Mouse (Mus musculus): Measurements from ENCODE around the gene Wwox. TPM values are rescaled to one million over a fixed set of nuclear protein-coding genes. Genes with fewer than 3 reads are reported as not detected.

Wwox gene
- polyA plus RNA-seq, 1 experiment from 2014 or later: 12.9 TPM

DNA sequence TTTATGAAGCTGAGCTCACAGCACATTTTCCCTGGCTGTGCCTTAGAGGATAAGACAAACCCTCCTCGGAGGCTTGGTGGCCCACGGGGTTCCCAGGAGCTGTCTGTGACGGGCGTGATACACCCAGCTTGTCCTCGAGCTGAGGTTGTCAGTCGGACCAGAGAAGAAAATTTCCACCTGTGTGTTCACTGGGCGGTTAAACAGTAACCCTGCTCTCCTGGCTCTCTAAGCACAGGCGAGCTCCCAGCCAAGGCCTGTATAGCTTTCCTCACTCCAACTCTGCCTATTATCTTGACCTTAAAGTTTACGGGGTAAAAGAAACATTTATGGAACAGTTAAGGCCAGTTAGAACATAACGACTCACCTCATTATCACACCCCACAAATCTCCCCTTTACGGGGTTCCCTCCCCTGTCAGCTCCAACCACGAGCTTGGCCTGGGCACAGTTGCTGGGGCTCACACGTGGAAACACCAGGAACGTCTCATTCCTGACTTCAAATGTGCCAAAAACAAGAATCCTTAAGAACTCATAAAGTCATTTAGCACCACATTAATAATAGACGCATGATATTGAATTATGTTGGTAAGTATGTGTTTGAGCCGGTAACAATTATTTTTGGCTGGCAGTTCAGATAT is 129.2 kb downstream of the Wwox start:
- Histone ChIP-seq H3K27me3 (ENCODE audit: control insufficient read depth, insufficient read depth, low read length) (no peaks in the 10 kb centered on the region), H3K27ac (ENCODE audit: low read length) (no peak overlapping the region), H3K9me3 (replicated peaks; ENCODE audit: control insufficient read depth, low read length) (0 out of 2 replicates have a peak, but pooled peaks cover 5% of the 10 kb centered on the region), H3K4me2 (ENCODE audit: low read depth, low read length) (no peak overlapping the region), H3K4me3 (replicated peaks; ENCODE audit: low read length) (no peak overlapping the region), H3K9ac (ENCODE audit: low read length) (no peak overlapping the region), H3K4me1 (ENCODE audit: control insufficient read depth, insufficient read depth, low read length) (peaks cover 11% of the 10 kb centered on the region), H3K36me3 (ENCODE audit: control insufficient read depth, insufficient read depth, low read length) (no peaks in the 10 kb centered on the region)
- WGBS: 57% methylated on average over 16 of the region's 16 CpGs
- peak; percentile 50; the same call in 1 of the 2 replicates for ATAC-seq (ENCODE audit: insufficient read depth, low FRiP score)

DNA sequence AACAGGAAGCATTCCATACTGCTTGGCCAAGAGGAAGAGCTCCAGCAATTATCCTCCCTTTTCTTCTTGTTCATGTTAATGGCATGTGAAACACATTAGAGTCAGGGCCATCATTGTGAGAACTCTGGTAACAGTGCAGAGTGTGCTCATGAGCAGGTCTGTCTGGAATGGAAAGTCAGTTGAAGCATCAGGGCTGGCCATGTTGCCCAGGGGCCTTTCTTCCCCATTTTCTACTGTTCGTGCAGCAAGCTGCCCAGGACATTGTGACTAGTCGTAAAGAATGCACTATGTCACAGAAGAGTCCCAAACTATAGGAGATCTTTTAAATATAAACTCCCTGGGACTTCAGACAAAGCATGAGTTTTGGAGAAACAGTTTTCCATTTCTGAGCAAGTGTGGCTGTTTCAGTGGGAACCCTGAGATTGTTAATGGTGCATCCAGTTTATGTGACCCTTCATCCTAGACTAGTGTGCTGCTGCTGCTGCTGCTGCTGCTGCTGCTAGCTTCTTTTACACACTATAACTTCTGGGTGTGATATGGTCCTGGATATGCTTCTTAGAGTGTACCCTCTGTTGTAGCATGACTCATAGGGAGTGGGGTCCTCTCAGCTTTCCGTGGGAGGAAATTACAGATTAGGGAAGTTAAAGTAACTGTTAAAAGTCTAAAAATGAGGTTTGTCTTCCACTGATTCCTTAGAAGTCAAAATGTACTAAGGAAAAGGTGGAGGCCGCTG is 133.7 kb downstream of the Wwox start:
- Histone ChIP-seq H3K36me3 (ENCODE audit: control insufficient read depth, insufficient read depth, low read length) (no peaks in the 10 kb centered on the region), H3K27me3 (ENCODE audit: control insufficient read depth, insufficient read depth, low read length) (no peaks in the 10 kb centered on the region), H3K4me3 (replicated peaks; ENCODE audit: low read length) (no peak overlapping the region), H3K9ac (ENCODE audit: low read length) (no peak overlapping the region), H3K9me3 (replicated peaks; ENCODE audit: control insufficient read depth, low read length) (no peaks in the 10 kb centered on the region), H3K27ac (ENCODE audit: low read length) (no peak overlapping the region), H3K4me1 (ENCODE audit: control insufficient read depth, insufficient read depth, low read length) (peaks cover 4% of the 10 kb centered on the region; the same call in 1 of the 2 replicates), H3K4me2 (ENCODE audit: low read depth, low read length) (no peak overlapping the region)
- 71% methylated on average over 4 of the region's 4 CpGs for WGBS
- no peak for ATAC-seq (ENCODE audit: insufficient read depth, low FRiP score)

DNA sequence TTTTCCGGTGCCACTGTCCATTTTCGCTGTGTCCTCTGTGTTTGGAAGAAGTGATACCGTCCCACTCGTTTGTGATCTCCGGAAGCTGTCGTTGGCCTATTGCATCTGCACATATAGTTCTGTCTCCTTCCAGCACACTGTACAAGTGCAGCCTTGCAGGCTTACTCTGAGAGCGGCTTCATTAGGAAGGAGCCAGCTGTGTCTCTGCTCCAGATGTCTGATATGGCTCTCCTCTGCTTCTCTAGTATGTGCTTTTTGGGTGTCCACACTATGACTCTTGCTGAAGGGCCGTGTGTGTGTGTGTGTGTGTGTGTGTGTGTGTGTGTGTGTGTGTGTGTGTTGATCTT is 134.3 kb downstream of the Wwox start:
- Histone ChIP-seq H3K36me3 (ENCODE audit: control insufficient read depth, insufficient read depth, low read length) (no peaks in the 10 kb centered on the region), H3K4me3 (replicated peaks; ENCODE audit: low read length) (no peak overlapping the region), H3K9ac (ENCODE audit: low read length) (no peak overlapping the region), H3K27ac (ENCODE audit: low read length) (no peak overlapping the region), H3K4me1 (ENCODE audit: control insufficient read depth, insufficient read depth, low read length) (peaks cover 4% of the 10 kb centered on the region; the same call in 1 of the 2 replicates), H3K27me3 (ENCODE audit: control insufficient read depth, insufficient read depth, low read length) (no peaks in the 10 kb centered on the region), H3K4me2 (ENCODE audit: low read depth, low read length) (no peak overlapping the region), H3K9me3 (replicated peaks; ENCODE audit: control insufficient read depth, low read length) (no peaks in the 10 kb centered on the region)
- WGBS: 85% methylated on average over 8 of the region's 8 CpGs
- ATAC-seq (ENCODE audit: insufficient read depth, low FRiP score): no peak

DNA sequence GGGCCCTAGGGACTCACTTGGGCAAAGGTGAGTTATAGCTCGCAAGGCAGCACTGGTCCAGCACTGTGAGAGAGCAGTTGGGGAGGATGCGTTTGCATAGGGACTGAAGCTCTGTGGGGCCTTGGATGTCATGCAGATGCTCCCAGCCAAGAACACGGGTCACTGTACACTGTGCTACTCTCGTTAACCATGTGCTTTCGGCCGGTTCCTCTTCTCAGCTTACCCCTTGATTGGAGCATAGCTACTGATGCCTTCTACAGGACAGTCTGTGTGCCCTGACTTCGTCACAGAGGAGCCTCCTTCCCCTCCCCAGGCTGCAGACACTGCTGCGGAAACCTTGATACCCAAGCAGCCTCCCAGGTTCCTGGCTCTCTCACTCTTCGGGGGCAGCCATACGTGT is 139.8 kb downstream of the Wwox start:
- no peaks in the 10 kb centered on the region for H3K36me3 ChIP-seq (ENCODE audit: control insufficient read depth, insufficient read depth, low read length)
- H3K27me3 ChIP-seq (ENCODE audit: control insufficient read depth, insufficient read depth, low read length): no peaks in the 10 kb centered on the region
- no peaks in the 10 kb centered on the region for H3K4me1 ChIP-seq (ENCODE audit: control insufficient read depth, insufficient read depth, low read length)
- no peak overlapping the region for H3K4me3 ChIP-seq (replicated peaks; ENCODE audit: low read length)
- no peaks in the 10 kb centered on the region for H3K9me3 ChIP-seq (replicated peaks; ENCODE audit: control insufficient read depth, low read length)
- ATAC-seq (ENCODE audit: insufficient read depth, low FRiP score): no peak
- no peak overlapping the region for H3K4me2 ChIP-seq (ENCODE audit: low read depth, low read length)
- no peak overlapping the region for H3K27ac ChIP-seq (ENCODE audit: low read length)
- no peak overlapping the region for H3K9ac ChIP-seq (ENCODE audit: low read length)
- 87% methylated on average over 10 of the region's 10 CpGs for WGBS

DNA sequence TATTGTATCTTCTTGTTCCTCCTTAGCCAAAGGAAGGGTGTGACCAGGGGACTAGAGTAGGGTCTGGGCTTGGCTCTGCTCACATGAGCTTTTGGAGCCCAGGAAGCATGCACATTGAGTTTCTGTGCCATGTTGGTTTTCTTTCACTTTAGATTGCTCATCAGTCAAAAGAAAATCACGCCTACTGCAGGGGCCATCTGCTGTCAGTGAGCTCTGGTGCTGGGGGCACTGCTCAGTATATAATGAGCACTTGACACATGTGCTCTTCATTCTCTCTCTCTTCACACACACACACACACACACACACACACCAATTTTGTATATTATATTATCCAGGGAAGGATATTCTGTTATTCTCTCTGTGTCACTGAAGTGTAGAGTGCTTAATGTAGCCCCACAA is 141.2 kb downstream of the Wwox start:
- Histone ChIP-seq H3K9ac (ENCODE audit: low read length) (no peak overlapping the region), H3K4me2 (ENCODE audit: low read depth, low read length) (no peak overlapping the region), H3K4me1 (ENCODE audit: control insufficient read depth, insufficient read depth, low read length) (no peaks in the 10 kb centered on the region), H3K9me3 (replicated peaks; ENCODE audit: control insufficient read depth, low read length) (no peaks in the 10 kb centered on the region), H3K27ac (ENCODE audit: low read length) (no peak overlapping the region), H3K27me3 (ENCODE audit: control insufficient read depth, insufficient read depth, low read length) (no peaks in the 10 kb centered on the region), H3K36me3 (ENCODE audit: control insufficient read depth, insufficient read depth, low read length) (no peaks in the 10 kb centered on the region), H3K4me3 (replicated peaks; ENCODE audit: low read length) (no peak overlapping the region)
- no peak for ATAC-seq (ENCODE audit: insufficient read depth, low FRiP score)
- WGBS: 83% methylated on average over 1 of the region's 1 CpGs

DNA sequence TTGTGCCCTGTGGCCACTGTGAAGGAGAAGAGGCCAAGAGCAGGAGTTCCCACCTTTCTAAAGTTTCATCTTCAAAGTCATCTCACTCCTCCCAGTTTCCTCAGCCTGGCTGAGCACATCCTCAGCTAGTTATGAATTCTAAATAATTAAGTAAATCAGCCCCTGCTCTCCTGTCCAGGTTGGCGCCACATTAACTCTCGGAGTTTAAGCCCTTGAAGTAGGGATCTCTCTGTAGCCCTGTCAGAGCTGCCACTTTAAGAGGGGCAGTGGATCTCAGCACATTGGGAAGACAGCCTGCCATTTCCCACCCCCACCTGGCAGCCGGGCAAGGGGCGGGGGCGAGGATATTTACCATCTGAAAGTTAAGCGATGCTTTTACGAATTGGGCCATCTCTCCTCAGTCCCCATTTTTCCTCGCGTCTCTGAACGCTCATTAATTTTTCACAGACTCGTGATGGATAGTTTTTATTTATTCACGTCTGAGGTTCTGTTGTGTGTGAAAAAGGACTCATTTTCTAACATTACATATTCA is 150.9 kb downstream of the Wwox start:
- no peak overlapping the region for H3K9ac ChIP-seq (ENCODE audit: low read length)
- no peak overlapping the region for H3K4me2 ChIP-seq (ENCODE audit: low read depth, low read length)
- H3K27ac ChIP-seq (ENCODE audit: low read length): no peak overlapping the region
- H3K4me1 ChIP-seq (ENCODE audit: control insufficient read depth, insufficient read depth, low read length): no peaks in the 10 kb centered on the region
- 86% methylated on average over 12 of the region's 12 CpGs for WGBS
- no peaks in the 10 kb centered on the region for H3K27me3 ChIP-seq (ENCODE audit: control insufficient read depth, insufficient read depth, low read length)
- no peaks in the 10 kb centered on the region for H3K9me3 ChIP-seq (replicated peaks; ENCODE audit: control insufficient read depth, low read length)
- H3K36me3 ChIP-seq (ENCODE audit: control insufficient read depth, insufficient read depth, low read length): no peaks in the 10 kb centered on the region
- no peak overlapping the region for H3K4me3 ChIP-seq (replicated peaks; ENCODE audit: low read length)
- ATAC-seq (ENCODE audit: insufficient read depth, low FRiP score): no peak

DNA sequence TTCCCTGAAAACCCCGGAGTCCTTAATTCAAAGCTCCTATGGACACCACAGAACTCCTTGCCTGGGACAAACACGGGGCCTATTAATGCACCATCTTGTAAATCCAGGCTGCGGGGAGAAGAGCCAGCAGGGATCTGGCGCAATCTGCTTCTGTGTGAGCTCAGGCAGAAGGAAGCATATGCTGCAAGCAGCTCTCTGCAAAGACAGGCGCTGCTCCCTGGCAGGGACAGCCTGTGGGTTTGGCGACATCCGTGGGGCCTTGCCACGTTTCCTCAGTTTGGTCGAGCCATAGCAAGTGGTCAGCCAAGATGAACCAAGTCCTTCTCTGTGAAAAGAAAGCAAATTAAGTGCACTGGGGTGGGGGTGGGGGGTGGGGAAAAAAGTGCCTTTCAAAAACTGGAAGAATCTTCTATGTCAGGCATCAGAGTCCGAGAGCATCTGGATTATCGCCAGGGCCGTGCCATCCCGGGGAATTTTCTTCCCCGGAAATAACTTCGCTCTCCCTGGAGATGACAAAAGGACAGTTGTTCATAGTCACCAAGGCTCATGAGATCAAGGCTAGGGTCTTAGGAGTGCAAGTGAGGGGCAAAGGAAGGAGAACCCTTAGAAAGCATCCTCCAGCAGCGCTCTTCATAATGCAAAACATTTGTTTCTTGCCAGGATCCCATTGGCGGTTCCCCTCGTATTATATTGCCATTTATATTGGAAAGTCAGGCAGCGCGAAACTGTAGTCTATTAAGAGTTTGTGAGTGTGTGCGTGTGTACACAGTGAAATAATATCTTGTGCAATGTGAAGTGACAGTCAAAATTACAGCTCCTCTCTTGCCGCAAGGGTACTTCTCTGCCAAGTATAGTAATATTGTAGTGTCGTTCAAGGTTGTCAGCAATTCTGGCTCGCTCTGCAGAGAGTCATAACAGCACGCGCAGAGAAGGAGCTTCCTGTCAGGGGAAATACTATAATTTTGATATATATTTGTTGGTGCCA is 152.1 kb downstream of the Wwox start:
- no peak for ATAC-seq (ENCODE audit: insufficient read depth, low FRiP score)
- H3K27me3 ChIP-seq (ENCODE audit: control insufficient read depth, insufficient read depth, low read length): no peaks in the 10 kb centered on the region
- 61% methylated on average over 26 of the region's 26 CpGs for WGBS
- H3K4me3 ChIP-seq (replicated peaks; ENCODE audit: low read length): no peak overlapping the region
- no peak overlapping the region for H3K9ac ChIP-seq (ENCODE audit: low read length)
- no peak overlapping the region for H3K4me2 ChIP-seq (ENCODE audit: low read depth, low read length)
- H3K36me3 ChIP-seq (ENCODE audit: control insufficient read depth, insufficient read depth, low read length): no peaks in the 10 kb centered on the region
- H3K4me1 ChIP-seq (ENCODE audit: control insufficient read depth, insufficient read depth, low read length): no peaks in the 10 kb centered on the region
- H3K27ac ChIP-seq (ENCODE audit: low read length): no peak overlapping the region
- H3K9me3 ChIP-seq (replicated peaks; ENCODE audit: control insufficient read depth, low read length): peaks cover 4% of the 10 kb centered on the region

DNA sequence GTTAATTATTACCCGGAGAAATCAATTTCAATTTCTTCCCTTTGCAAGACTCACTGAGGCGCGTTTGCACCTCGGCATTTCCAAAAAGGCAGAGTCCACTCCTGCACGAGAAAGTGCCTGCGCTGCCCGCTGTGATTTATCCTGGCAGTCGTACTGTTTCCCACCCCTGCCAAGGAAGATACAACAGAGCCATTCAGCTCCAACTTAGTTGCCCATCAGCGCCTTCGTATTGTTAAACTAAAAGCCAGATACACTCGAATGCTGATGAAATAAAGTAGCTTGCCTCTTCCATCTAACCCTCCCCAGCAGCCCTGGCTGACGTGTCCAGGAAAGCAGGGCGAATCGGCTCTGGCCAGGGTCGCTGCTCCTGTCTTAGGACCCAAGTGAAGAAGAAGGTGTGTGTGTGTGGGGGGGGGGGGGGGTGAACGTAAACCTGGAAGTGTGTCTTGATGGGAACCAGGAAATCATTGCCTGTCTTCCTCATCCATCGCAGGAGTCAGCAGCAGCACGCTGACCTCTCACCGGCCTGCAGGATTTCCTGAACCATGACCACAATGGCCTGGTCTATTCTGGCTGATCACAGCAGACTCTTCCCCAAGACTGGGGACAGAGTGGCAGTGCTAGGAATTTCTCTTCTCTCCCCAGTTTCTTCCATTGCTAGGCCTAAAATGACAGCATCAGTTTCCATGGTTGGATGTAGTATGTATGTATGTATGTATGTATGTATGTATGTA is 154.1 kb downstream of the Wwox start:
- H3K27ac ChIP-seq (ENCODE audit: low read length): no peak overlapping the region
- peaks cover 4% of the 10 kb centered on the region for H3K9me3 ChIP-seq (replicated peaks; ENCODE audit: control insufficient read depth, low read length)
- 59% methylated on average over 19 of the region's 19 CpGs for WGBS
- H3K9ac ChIP-seq (ENCODE audit: low read length): no peak overlapping the region
- no peaks in the 10 kb centered on the region for H3K27me3 ChIP-seq (ENCODE audit: control insufficient read depth, insufficient read depth, low read length)
- H3K36me3 ChIP-seq (ENCODE audit: control insufficient read depth, insufficient read depth, low read length): no peaks in the 10 kb centered on the region
- H3K4me3 ChIP-seq (replicated peaks; ENCODE audit: low read length): no peak overlapping the region
- ATAC-seq (ENCODE audit: insufficient read depth, low FRiP score): no peak
- 0 out of 2 replicates have a peak overlapping the region, but pooled peaks have one; percentile 9 for H3K4me2 ChIP-seq (ENCODE audit: low read depth, low read length)
- no peaks in the 10 kb centered on the region for H3K4me1 ChIP-seq (ENCODE audit: control insufficient read depth, insufficient read depth, low read length)

All from stomach, embryonic 16.5 days (tissue).